Comparison of ENCODE assay signal across 9 mouse cellular contexts in the genomic region with DNA sequence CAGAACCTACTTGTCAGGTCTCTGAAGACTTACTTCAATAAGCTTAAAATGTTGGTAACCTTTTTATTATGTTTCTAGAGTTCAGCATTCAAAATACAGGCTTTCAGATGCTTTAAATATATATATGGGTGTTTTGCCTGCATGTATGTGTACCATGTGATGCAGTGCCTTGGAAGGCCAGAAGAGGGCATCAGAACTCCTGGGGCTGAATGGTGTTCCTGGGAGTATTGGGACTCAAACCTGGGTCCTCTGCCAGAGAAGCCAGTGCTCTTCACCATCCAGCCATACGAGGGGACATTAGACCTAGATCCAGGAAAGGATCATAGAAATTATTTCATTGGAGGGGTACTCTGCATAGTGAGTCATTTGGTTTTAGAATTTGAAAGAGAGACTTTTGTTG. TPM values are rescaled to one million over a fixed set of nuclear protein-coding genes. Genes with fewer than 3 reads are reported as not detected.
A peak's percentile ranks its signal among the peaks of the same experiment; 100 is the strongest.
DNase-seq lines count a peak whose midpoint lies in the region; ATAC-seq and TF ChIP-seq lines count a peak whose summit lies in the region.
"Had no signal": no experiment of that assay in that cellular context is flagged by ENCODE, and none has a peak within 500 bp of the region (broad histone marks: within the 10 kb centered on the region; RNA-seq: fewer than 3 reads in every experiment).

No protein-coding gene starts in this region.

- 0 out of 2 replicates have a peak, but pooled peaks cover 13% of the 10 kb centered on the region for H3K4me1 ChIP-seq in kidney, postnatal 0 days (replicated peaks; ENCODE audit: insufficient read depth, low read length)
- H3K4me1 ChIP-seq in kidney, embryonic 14.5 days (ENCODE audit: control insufficient read depth, insufficient read depth, low read length), result 0 out of 2 replicates have a peak, but pooled peaks cover 4% of the 10 kb centered on the region
- peaks cover 94% of the 10 kb centered on the region for H3K4me1 ChIP-seq in E14TG2a.4 (replicated peaks; ENCODE audit: low read depth, low read length)
- H3K4me1 ChIP-seq in midbrain, embryonic 14.5 days (ENCODE audit: control insufficient read depth, insufficient read depth, low read length), result 0 out of 2 replicates have a peak, but pooled peaks cover 12% of the 10 kb centered on the region

- H3ac ChIP-seq in myocyte (ENCODE audit: control insufficient read depth, insufficient read length), result no peak overlapping the region

- no peaks in the 10 kb centered on the region for H3K9me3 ChIP-seq in kidney, postnatal 0 days (replicated peaks; ENCODE audit: low read length)
- H3K9me3 ChIP-seq in kidney, embryonic 14.5 days (ENCODE audit: control insufficient read depth, low read length), result no peaks in the 10 kb centered on the region
- no peaks in the 10 kb centered on the region for H3K9me3 ChIP-seq in E14TG2a.4 (ENCODE audit: low read length)
- H3K9me3 ChIP-seq in midbrain, embryonic 14.5 days (ENCODE audit: control insufficient read depth, low read length), result no peaks in the 10 kb centered on the region
- H3K9me3 ChIP-seq: limb, embryonic 15.5 days had no signal

- H3K27ac ChIP-seq in kidney, postnatal 0 days, result no peak overlapping the region
- no peak overlapping the region for H3K27ac ChIP-seq in kidney, embryonic 14.5 days (ENCODE audit: low read depth, low read length)
- H3K27ac ChIP-seq in midbrain, embryonic 14.5 days (replicated peaks; ENCODE audit: low read depth, low read length), result no peak overlapping the region
- H3K27ac ChIP-seq: limb, embryonic 15.5 days had no signal

- no peak for TF ChIP-seq POLR2A in brain, embryonic 14.5 days (IDR thresholded peaks at IDR 0.05; ENCODE audit: borderline replicate concordance, extremely low read depth, insufficient read depth, insufficient read length, poor library complexity, severe bottlenecking)
- TF ChIP-seq POLR2A in myocyte (IDR thresholded peaks at IDR 0.05; ENCODE audit: insufficient read length, low read depth), result no peak

- H3K4me3 ChIP-seq in kidney, postnatal 0 days (replicated peaks; ENCODE audit: low read depth, low read length), result no peak overlapping the region
- H3K4me3 ChIP-seq in kidney, embryonic 14.5 days (ENCODE audit: low read length), result no peak overlapping the region
- H3K4me3 ChIP-seq in E14TG2a.4 (replicated peaks; ENCODE audit: low read length) (0 out of 2 replicates have a peak overlapping the region, but pooled peaks have one; percentile 32), myocyte (no peak overlapping the region)
- H3K4me3 ChIP-seq in midbrain, embryonic 14.5 days (replicated peaks; ENCODE audit: low read depth, low read length), result no peak overlapping the region
- H3K4me3 ChIP-seq: erythroblast, embryonic 14.5 days; limb, embryonic 15.5 days had no signal

- peaks cover 99% of the 10 kb centered on the region for H3K79me2 ChIP-seq in myocyte (ENCODE audit: control insufficient read depth, insufficient read depth)

- WGBS in kidney, postnatal 0 days, result 97% methylated on average over 1 of the region's 1 CpGs
- WGBS in kidney, embryonic 14.5 days, result 90% methylated on average over 1 of the region's 1 CpGs
- 94% methylated on average over 1 of the region's 1 CpGs for WGBS in midbrain, embryonic 14.5 days

- H3K27me3 ChIP-seq in kidney, postnatal 0 days (ENCODE audit: insufficient read depth, low read length), result no peaks in the 10 kb centered on the region
- H3K27me3 ChIP-seq in kidney, embryonic 14.5 days (ENCODE audit: control insufficient read depth, insufficient read depth, low read length), result no peaks in the 10 kb centered on the region
- H3K27me3 ChIP-seq in E14TG2a.4 (ENCODE audit: insufficient read depth, low read length) (no peaks in the 10 kb centered on the region), myocyte (ENCODE audit: control insufficient read depth, insufficient read depth, insufficient read length) (no peaks in the 10 kb centered on the region)
- no peaks in the 10 kb centered on the region for H3K27me3 ChIP-seq in midbrain, embryonic 14.5 days (ENCODE audit: control insufficient read depth, insufficient read depth, low read length)
- H3K27me3 ChIP-seq: limb, embryonic 15.5 days had no signal

- no peak overlapping the region for H3K4me2 ChIP-seq in kidney, postnatal 0 days (ENCODE audit: low read length)
- no peak overlapping the region for H3K4me2 ChIP-seq in kidney, embryonic 14.5 days (replicated peaks; ENCODE audit: low read depth, low read length)
- no peak overlapping the region for H3K4me2 ChIP-seq in myocyte (ENCODE audit: low read depth)
- H3K4me2 ChIP-seq in midbrain, embryonic 14.5 days (ENCODE audit: low read length), result no peak overlapping the region
- H3K4me2 ChIP-seq: limb, embryonic 15.5 days had no signal

- peak; percentile 52; the same call in 1 of the 2 replicates for TF ChIP-seq CTCF in kidney, postnatal 0 days (IDR thresholded peaks at IDR 0.05; ENCODE audit: low read depth)
- peak; percentile 79 for TF ChIP-seq CTCF in E14TG2a.4 (conservative IDR thresholded peaks at IDR 0.05; ENCODE audit: low read length)
- TF ChIP-seq CTCF in brain, embryonic 14.5 days (IDR thresholded peaks at IDR 0.05; ENCODE audit: borderline replicate concordance, extremely low read depth, insufficient read depth, insufficient read length), result peak; percentile 36; the same call in 1 of the 2 replicates

- no peak for ATAC-seq in kidney, postnatal 0 days (replicated peaks; ENCODE audit: low FRiP score, low read depth)
- no peak for ATAC-seq in kidney, embryonic 14.5 days (ENCODE audit: low FRiP score, low TSS enrichment)
- no peak for ATAC-seq in midbrain, embryonic 14.5 days (ENCODE audit: low FRiP score, low TSS enrichment)

- no peak for DNase-seq in kidney, postnatal 0 days (ENCODE audit: low spot score)
- no peak for DNase-seq in brain, embryonic 14.5 days (ENCODE audit: low read depth)
- no peak for DNase-seq in c-Kit-positive CD71-positive TER-119-positive erythroid progenitor cells, embryonic 14.5 days (ENCODE audit: low spot score)
- DNase-seq in midbrain, embryonic 14.5 days, result no peak

- H3K36me3 ChIP-seq in kidney, postnatal 0 days (ENCODE audit: insufficient read depth, low read length), result peaks cover 17% of the 10 kb centered on the region; the same call in 1 of the 2 replicates
- peaks cover 32% of the 10 kb centered on the region for H3K36me3 ChIP-seq in kidney, embryonic 14.5 days (ENCODE audit: control insufficient read depth, insufficient read depth, low read length)
- H3K36me3 ChIP-seq in E14TG2a.4 (ENCODE audit: insufficient read depth, low read length) (peaks cover 75% of the 10 kb centered on the region), myocyte (ENCODE audit: control insufficient read depth, insufficient read depth) (peaks cover 24% of the 10 kb centered on the region)
- H3K36me3 ChIP-seq in midbrain, embryonic 14.5 days (ENCODE audit: control insufficient read depth, insufficient read depth, low read length), result peaks cover 34% of the 10 kb centered on the region

- H3K9ac ChIP-seq in kidney, postnatal 0 days (ENCODE audit: low read depth, low read length), result no peak overlapping the region
- no peak overlapping the region for H3K9ac ChIP-seq in kidney, embryonic 14.5 days (ENCODE audit: low read depth, low read length)
- no peak overlapping the region for H3K9ac ChIP-seq in midbrain, embryonic 14.5 days (replicated peaks; ENCODE audit: low read length)
- H3K9ac ChIP-seq: limb, embryonic 15.5 days had no signal

TF ChIP-seq in myocyte, 11 proteins besides CTCF, POLR2A, EP300 and RAD21:
- no peak for TF ChIP-seq SRF (IDR thresholded peaks at IDR 0.05; ENCODE audit: control insufficient read depth, insufficient read length, low read depth)
- TF ChIP-seq USF1 (IDR thresholded peaks at IDR 0.05; ENCODE audit: low read depth), result peak; percentile 15

RNA-seq across cellular contexts. Expression of a gene that starts 13.5 kb away (rescaled TPM):
- 322 and 341 TPM in 2 replicates for polyA plus RNA-seq in kidney, postnatal 0 days (2015; fragmentation: Nextera tagmentation; extraction: Ambion mirVana)
- polyA plus RNA-seq in kidney, embryonic 14.5 days (2014; fragmentation: Nextera tagmentation; extraction: Ambion mirVana), result 212 and 244 TPM in 2 replicates
- 214 TPM in 2 replicates for polyA plus RNA-seq in brain, embryonic 14.5 days (2012; rRNA removed)
- polyA plus RNA-seq in myocyte (2012; fragmentation: generic; extraction: Trizol), result 107 TPM
- polyA plus RNA-seq in midbrain, embryonic 14.5 days (2014; fragmentation: Nextera tagmentation; extraction: Ambion mirVana), result 289 and 293 TPM in 2 replicates

RNA-seq across cellular contexts. Expression of a gene that starts 34.5 kb away (rescaled TPM):
- 22.5 and 24.9 TPM in 2 replicates for polyA plus RNA-seq in kidney, postnatal 0 days (2015; fragmentation: Nextera tagmentation; extraction: Ambion mirVana)
- polyA plus RNA-seq in kidney, embryonic 14.5 days (2014; fragmentation: Nextera tagmentation; extraction: Ambion mirVana), result 17.1 and 40.8 TPM in 2 replicates
- polyA plus RNA-seq in brain, embryonic 14.5 days (2012; rRNA removed), result 26.3 and 26.5 TPM in 2 replicates
- polyA plus RNA-seq in myocyte (2012; fragmentation: generic; extraction: Trizol), result 9.3 TPM
- 16.9 and 29.5 TPM in 2 replicates for polyA plus RNA-seq in midbrain, embryonic 14.5 days (2014; fragmentation: Nextera tagmentation; extraction: Ambion mirVana)
